Mouse (Mus musculus) adrenal gland, adult 8-10 months (tissue): Measurements from ENCODE around the gene Rnf31. TPM values are rescaled to one million over a fixed set of nuclear protein-coding genes. Genes with fewer than 3 reads are reported as not detected.

Experiments
- DNase-seq: peaks from one replicate; pipeline ENCODE4 v3.0.0; 2022
- total RNA-seq, 4 experiments: library from RNA; stranded (reverse); gene quantifications; 2 replicates each; pipeline ENCODE4 v1.2.4; 2022

Rnf31 gene
- total RNA-seq = 10 to 100 TPM; 33.3 to 52.1 (median 39.2) TPM

- DNase-seq = peak; percentile 97
Observed at GRCm38 (mm10) chr14:55591331-55591891, at the start of gene Rnf31. Rnf31 (plus strand) TSS chr14:55591708.

DNA sequence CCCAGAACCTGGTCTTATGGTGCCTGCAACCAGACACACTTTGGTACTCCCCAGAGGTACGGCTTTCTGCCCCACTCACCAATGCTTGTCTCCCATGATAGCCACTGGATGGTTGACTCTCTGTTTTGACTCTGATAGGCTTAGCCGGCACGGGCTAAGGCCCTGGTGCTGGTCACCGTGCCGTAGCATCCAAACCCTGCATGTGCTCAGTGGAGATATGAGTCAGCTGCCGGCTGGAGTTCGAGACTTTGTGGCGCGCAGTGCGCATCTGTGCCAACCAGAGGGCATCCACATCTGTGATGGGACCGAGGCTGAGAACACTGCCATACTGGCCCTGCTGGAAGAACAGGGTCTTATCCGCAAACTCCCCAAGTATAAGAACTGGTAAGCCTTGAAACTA is 49.2 kb upstream of the Rnf31 start:
- no peak for DNase-seq

GRCm38 (mm10) chr14:55544334-55544733 is 47.2 kb upstream of the Rnf31 start:
- no peak for DNase-seq

DNA sequence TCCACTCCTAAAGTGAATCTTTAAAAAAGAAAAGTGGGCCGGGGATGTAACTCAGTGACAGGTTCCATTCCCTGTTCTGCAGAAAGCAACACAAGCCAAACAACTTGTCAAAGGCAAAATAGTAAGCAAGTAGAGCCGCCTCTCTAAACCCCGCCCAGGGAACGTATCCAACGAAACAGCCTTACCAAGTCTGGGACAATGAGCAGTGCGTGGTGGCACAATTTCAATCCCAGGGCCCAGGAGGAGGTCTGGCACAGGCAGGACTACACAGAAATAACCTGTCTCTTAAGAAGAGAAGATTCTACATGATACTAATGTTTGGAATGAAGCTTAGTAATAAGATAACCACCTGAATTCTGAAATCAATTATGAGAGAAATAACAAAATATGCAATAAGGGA is 41.3 kb upstream of the Rnf31 start:
- no peak for DNase-seq

- DNase-seq = no peak
Observed at GRCm38 (mm10) chr14:55551347-55551746, 40.2 kb upstream of the Rnf31 start.

DNA sequence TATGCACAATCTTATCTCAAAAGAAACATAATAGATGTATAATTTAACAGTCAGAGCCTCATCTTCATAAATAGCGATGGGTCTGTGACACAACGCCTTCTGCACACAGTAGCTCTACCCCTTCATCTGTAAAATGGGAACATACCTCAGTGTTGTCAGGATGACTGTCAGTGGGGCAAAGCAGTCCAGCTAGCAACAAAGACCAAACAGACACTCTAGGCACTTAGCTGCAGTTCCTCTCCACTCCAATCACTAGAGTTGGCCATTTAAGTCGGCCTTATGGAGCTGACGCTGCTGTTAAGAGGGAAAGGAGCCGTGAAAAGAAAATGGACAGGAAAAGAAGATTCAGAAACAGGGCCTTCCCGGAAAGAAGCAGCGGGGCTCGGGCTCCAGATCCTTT is 39.7 kb upstream of the Rnf31 start:
- no peak for DNase-seq

DNA sequence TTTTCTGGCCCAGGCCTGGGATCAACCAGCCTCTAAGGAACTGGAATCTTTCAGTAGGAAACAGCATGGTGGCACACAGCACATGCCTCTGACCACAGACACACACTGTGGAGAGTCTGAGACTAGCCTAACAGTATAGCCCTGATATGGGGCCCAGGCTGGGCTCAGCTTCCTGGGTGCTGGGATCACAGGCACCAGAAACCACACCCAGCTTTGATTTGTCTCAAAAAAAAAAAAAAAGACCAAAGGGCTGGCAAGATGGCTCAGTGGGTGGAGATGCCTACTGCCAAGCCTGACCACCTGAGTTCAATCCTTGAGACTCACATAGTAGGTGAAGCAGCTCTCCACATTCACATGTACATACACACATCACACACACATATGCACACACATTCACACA is 36.9 kb upstream of the Rnf31 start:
- no peak for DNase-seq

DNA sequence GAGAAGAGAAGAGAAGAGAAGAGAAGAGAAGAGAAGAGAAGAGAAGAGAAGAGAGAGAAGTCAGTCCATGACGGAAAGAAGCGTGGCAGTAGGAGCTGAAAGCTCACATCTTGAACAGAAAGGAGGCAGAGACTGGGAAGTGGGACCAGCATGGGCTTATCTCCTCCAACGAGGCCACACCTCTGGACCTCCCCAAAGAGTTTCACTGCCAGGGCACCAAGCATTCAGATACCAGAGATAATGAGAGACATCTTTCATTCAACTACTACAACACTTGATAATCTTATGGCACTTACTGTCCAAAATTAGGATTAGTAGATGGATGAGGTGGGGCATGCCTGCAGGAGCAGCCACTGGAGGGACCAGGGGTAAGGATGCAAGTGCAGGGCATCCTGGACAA is 35.7 kb upstream of the Rnf31 start:
- no peak for DNase-seq

- DNase-seq = peak; percentile 66
Observed at GRCm38 (mm10) chr14:55557003-55557402, 34.5 kb upstream of the Rnf31 start.

DNA sequence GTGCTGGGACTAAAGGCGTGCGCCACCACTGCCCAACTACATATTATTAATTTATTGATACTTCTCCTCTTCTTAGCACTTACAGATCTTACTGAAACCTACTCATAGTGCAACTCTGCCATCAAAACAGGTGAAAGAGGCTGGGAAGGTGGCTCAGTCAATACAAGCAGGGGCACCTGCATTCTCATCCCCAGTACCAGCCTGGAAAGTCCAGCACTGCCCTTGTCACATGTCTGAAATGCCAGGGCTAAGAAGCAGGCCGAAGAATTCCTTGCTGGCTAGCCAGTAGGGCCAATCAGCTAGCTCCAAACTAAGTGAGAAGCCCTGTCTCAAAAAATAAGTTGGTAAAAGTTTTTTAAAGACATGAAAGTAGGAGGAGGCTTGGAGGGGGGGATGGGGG is 33.9 kb upstream of the Rnf31 start:
- DNase-seq = no peak

DNA sequence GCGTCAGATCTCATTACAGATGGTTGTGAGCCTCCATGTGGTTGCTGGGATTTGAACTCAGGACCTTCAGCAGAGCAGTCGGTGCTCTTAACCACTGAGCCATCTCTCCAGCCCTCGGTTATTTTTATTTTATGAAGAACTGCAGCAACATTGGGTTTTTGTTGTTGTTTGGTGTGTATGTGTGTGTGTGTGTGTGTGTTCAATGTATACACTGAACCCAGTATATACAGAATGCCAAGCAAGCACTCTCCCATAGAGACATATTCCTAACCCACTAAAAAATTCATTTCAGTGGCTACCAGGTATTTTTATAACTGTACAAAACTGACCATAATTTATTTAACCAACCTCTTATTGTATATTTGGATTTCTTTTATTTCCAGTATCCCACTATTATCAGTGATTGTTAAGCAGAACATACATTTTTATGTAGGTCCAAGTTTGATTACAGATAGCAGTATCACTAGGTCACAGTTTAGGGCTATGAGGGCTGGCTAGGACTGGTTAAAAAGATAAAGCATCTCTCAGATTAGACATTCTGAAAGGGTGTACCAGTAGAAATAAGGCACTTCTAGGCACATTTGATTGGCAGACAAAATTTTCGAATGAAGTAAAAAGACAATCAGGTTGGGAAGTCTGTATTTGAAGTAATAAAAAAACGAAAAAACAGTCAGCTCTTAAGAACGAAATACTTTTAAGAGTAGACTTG is 32.6 kb upstream of the Rnf31 start:
- no peak for DNase-seq

DNA sequence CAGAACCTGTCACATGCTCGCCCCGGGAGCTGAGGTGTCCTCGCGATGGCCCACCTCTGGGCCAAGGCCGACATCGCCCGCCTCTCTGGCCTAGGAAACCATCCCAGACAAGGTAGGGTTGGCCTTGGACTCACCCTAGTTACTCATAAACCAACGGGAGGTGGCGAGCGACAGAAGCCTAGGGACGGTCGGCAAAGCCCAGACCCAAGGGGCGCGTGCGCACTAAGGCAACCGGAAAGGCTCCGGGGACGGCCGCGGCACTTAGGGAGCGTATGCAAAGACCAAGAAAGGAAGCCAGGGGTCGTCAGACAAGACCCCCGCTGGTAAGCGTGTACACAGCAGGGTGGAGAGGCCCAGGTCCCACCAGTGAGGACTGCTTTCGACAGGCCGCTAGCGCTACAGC is 31.7 kb upstream of the Rnf31 start, which contains the start of gene Dcaf11:
Dcaf11 (plus strand) TSS at position 208 of the 403 bp plus-strand sequence.
- peak; percentile 93 for DNase-seq

GRCm38 (mm10) chr14:55560202-55561073 is 31.1 kb upstream of the Rnf31 start, which contains the start of gene A730061H03Rik:
A730061H03Rik (minus strand) TSS chr14:55560406.
- DNase-seq = peak; percentile 99

DNA sequence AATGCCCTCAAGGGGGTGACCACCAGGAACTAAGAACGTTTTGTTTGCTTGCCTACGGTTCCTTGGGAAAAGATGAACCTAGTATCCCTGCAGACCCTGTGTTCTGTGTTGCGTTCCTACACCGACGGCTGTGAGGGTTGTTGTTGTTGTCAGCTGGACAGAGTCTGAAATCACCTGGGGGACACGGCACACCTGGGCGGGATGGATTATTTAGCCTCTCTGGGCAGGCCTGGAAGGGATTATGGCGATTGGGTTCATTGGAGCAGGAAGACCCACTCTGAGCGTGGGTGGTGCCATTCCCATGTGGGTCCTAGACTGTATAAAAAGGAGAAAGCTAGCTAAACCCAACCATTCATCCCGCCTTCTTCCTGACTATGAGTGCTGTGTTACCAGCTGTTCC is 29.6 kb upstream of the Rnf31 start:
- no peak for DNase-seq

GRCm38 (mm10) chr14:55563249-55563648 is 28.3 kb upstream of the Rnf31 start:
- DNase-seq = no peak

GRCm38 (mm10) chr14:55565748-55566147 is 25.8 kb upstream of the Rnf31 start:
- DNase-seq = no peak

- no peak for DNase-seq
Observed at GRCm38 (mm10) chr14:55567496-55567895, 24.0 kb upstream of the Rnf31 start.

- no peak for DNase-seq
Observed at GRCm38 (mm10) chr14:55570588-55570987, 20.9 kb upstream of the Rnf31 start.

GRCm38 (mm10) chr14:55571760-55572159 is 19.7 kb upstream of the Rnf31 start:
- DNase-seq = no peak

- DNase-seq = no peak
Observed at GRCm38 (mm10) chr14:55575302-55575701, 16.2 kb upstream of the Rnf31 start, which contains the start of gene Fitm1. Fitm1 (plus strand) TSS chr14:55575617.

DNA sequence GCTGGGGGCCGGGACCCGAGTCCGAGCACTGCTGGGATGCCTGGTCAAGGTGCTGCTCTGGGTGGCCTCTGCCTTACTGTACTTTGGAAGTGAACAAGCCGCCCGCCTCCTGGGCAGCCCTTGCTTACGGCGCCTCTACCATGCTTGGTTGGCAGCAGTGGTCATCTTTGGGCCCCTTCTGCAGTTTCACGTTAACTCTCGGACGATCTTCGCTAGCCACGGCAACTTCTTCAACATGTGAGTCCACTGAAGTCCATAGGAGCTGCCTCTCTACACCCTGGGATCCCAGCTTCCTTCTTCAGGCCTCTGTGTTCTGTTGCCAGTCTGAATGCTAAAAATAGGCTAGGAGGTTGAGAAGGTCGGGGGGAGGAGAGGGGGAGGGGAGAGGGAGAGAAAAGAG is 15.8 kb upstream of the Rnf31 start:
- DNase-seq = no peak

- no peak for DNase-seq
Observed at GRCm38 (mm10) chr14:55576376-55576775, 15.1 kb upstream of the Rnf31 start.
